Mouse (Mus musculus) kidney, postnatal 25 days (tissue): ENCODE measurements around the gene Mettl6.
A peak's percentile ranks its signal among the peaks of the same experiment; 100 is the strongest.

Source experiments
- DNase-seq, 2 experiments: peaks; one replicate each; pipeline ENCODE4 v3.0.0; 2021; ENCODE audit warnings: mixed read lengths in 2 of 2

Gene Mettl6

GRCm38 (mm10) chr14:31431789-31432330 is 63.0 kb downstream of the Mettl6 start:
- peak in 1 of 2 experiments; percentile 76 for DNase-seq

- peak in 1 of 2 experiments; percentile 73 for DNase-seq
Observed at GRCm38 (mm10) chr14:31429004-31429395, 65.8 kb downstream of the Mettl6 start.

GRCm38 (mm10) chr14:31428211-31429003 is 66.4 kb downstream of the Mettl6 start:
- peak; percentile 93 to 94 for DNase-seq
